Mouse (Mus musculus) thymus, adult 2 months (tissue): ENCODE data around the gene Arhgap5.

ENCODE experiments used
- CTCF ChIP-seq: fragments of 200-500 bp; IDR thresholded peaks from 2 replicates; pipeline ENCODE4 v1.5.1; 2012; ENCODE audit warnings: mild to moderate bottlenecking, control low read depth, low read length, moderate library complexity, borderline replicate concordance; ENCODE audit not compliant: control insufficient read depth, poor library complexity, insufficient read depth; ENCODE audit errors: extremely low read depth
- POLR2A ChIP-seq: fragments of 200-500 bp; IDR thresholded peaks from 2 replicates; pipeline ENCODE4 v1.6.1; 2012; ENCODE audit warnings: mild to moderate bottlenecking, low read length, control low read depth, moderate library complexity; ENCODE audit not compliant: control insufficient read depth, poor library complexity, insufficient read depth; ENCODE audit errors: extremely low read depth

GRCm38 (mm10) chr12:52502161-52502560, 1.6 kb upstream of the Arhgap5 start:
- TF ChIP-seq CTCF: no peak
- no peak for TF ChIP-seq POLR2A
